Mouse (Mus musculus) gastrocnemius, adult 2 months (tissue): ENCODE results near the gene Artn. TPM values are rescaled to one million over a fixed set of nuclear protein-coding genes. Genes with fewer than 3 reads are reported as not detected.
A peak's percentile ranks its signal among the peaks of the same experiment; 100 is the strongest.

ENCODE experiments used
- DNase-seq: peaks from one replicate; pipeline ENCODE4 v3.0.0; 2022
- H3K27ac ChIP-seq: fragments of 200-600 bp; 2 replicates; pipeline ENCODE4 v1.8.1; 2022; ENCODE audit warnings: mild to moderate bottlenecking
- H3K4me3 ChIP-seq: fragments of 200-600 bp; 2 replicates; pipeline ENCODE4 v1.8.1; 2022; ENCODE audit warnings: mild to moderate bottlenecking, moderate library complexity
- CTCF ChIP-seq: fragments of 200-600 bp; IDR thresholded peaks from 2 replicates; pipeline ENCODE4 v1.8.1; 2022; ENCODE audit warnings: antibody characterized with exemption, mild to moderate bottlenecking, moderate library complexity
- intact Hi-C: fragments of 180-260 bp; cut with DNase I; formaldehyde crosslinking; loops from one replicate; pipeline ENCODE4 v1.15.1; 2025
- total RNA-seq, 2 experiments: library from RNA; stranded (reverse); gene quantifications; 2 replicates each; pipeline ENCODE4 v1.2.3; 2021

The Artn gene
- total RNA-seq, 2 experiments from 2014 or later = 0.25 to 0.46 TPM

DNA sequence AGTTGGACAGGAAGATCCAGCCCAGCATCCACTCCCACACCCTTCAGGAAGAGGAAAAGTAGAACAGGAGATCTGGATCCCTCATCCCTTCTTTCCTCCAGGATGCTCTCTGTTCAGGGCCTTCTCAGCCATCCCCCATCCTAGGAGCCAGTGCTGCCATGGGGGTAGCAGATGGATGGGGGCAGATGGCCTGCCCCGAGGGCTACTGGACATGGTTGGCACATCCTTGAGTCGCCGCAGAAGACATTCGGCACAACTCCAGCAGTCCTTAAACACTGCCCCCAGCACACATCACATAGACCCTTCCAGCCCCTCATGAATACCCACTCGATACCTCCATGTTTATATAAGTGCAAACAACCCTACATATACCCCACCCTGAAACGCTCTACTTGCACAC is 33.5 kb downstream of the Artn start:
- no peak overlapping the region for H3K4me3 ChIP-seq
- no peak for TF ChIP-seq CTCF
- intact Hi-C loops = no loop called here

DNA sequence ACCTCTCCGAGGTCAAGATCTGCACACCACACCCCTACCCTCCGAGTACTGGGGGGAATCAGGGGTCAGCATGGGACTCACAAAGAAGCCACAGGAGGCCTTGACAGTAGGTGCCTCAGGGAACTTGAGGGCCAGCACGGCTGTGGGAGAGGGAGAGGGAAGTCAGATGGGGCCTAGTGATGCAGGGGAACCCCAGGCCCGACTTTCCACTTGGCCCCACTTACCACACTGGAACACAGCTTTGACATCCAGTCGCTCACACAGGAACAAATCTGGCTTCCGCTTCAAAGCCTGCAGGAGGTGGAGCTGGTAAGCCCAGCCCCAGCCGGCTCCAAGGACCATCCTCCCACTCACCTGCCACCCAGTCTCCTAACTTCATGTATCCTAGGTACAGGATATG is 34.2 kb downstream of the Artn start:
- no peak for DNase-seq
- no peak overlapping the region for H3K4me3 ChIP-seq
- intact Hi-C loops = no loop called here
- H3K27ac ChIP-seq = no peak overlapping the region
- TF ChIP-seq CTCF = no peak

More for the DNA sequence above, 33.5 kb downstream of the Artn start:
- no peak for DNase-seq
- H3K27ac ChIP-seq = no peak overlapping the region

DNA sequence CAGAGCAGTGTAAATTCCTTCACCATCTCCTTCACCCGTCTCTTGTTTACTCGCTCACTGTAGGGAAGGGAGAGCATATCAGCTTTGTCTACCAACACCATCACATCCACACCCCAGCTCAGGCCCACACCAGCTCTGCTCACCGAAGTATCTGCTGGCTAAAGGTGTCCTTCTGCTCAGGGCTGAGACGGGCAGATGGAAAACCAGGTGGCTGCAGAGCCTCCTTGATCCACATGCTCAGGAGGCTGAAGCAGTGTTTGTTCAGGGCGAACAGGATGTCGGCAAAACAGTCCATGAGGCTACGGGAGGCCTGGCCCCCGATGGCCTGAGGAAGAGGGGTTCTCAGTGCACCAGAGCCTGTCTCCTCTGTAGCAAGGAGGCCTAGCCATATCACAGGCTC is 35.0 kb downstream of the Artn start:
- no peak for DNase-seq
- Histone ChIP-seq H3K4me3 (no peak overlapping the region), H3K27ac (no peak overlapping the region)
- intact Hi-C loops = no loop called here
- no peak for TF ChIP-seq CTCF

DNA sequence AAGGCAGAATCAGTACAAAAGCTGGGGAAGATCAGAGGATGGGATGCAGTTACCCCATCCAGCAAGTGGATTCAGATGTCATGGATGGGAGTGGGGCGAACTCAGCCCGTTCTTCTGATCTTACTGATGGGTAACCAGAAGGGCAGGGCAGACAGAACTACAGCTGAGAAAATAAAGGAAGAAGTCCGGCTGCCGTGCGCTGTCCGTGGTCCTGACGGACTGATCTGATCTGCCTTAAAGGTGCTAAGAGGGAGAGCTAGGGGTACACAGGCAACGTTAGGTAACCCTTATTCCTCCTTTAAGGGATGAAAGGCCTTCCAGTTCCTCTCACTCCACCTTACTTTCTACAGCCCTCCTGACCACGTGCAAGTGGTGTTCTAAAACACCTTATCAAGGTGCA is 36.2 kb downstream of the Artn start:
- peak; percentile 62 for DNase-seq
- H3K27ac ChIP-seq = no peak overlapping the region
- TF ChIP-seq CTCF = no peak
- intact Hi-C loops = no loop called here
- H3K4me3 ChIP-seq = no peak overlapping the region

DNA sequence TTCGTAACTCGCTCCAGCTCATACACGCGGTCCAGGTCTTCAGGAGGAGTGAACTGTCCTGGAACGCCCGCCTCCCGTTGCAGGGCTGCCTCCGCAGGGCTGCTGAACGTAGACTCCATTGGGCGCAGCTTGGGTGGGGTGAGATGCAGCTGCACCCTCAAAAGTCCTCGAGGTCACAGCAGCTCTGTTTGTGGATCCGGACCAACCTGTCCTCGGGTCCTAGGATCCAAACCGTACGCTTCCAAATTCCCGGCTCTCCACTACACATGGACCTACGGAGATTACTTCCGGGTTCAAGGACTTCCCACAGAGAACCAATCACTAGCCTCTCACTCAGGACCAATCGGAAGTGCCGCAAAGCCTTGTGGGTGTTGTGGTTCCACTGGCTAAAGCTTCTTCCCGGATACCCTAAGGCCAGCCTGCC is 37.8 kb downstream of the Artn start, which contains the start of gene Dph2:
Gene Dph2, minus strand, starts transcription at position 295 of the 424 bp plus-strand sequence.
- peak within 1 kb of the TSS; percentile 93 for H3K4me3 ChIP-seq
- intact Hi-C loops = no loop called here
- H3K27ac ChIP-seq = peak within 1 kb of the TSS; percentile 79
- DNase-seq = peak; percentile 86
- TF ChIP-seq CTCF = no peak

DNA sequence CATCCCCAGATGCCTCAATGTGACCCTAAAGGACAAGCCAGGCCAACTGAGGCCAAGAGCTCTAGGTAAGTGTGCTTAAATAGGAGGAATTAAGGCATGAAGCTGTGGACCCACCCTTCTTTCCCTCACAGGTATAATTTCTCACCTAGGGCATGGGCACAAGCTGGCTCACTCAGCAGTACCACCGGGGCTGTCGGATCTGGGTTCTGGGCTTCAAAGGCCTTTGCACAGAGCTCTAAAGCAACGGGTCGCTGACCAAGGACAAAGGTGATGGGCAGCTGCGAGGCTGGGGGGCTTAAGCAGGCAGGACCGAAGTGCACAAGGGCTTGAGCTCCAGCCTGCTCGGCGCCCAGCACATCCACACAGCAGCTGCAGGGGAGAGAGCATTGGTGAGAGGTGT is 38.8 kb downstream of the Artn start:
- Histone ChIP-seq H3K27ac (no peak overlapping the region), H3K4me3 (no peak overlapping the region; the same call in 1 of the 2 replicates)
- intact Hi-C loops = no loop called here
- no peak for TF ChIP-seq CTCF
- no peak for DNase-seq

DNA sequence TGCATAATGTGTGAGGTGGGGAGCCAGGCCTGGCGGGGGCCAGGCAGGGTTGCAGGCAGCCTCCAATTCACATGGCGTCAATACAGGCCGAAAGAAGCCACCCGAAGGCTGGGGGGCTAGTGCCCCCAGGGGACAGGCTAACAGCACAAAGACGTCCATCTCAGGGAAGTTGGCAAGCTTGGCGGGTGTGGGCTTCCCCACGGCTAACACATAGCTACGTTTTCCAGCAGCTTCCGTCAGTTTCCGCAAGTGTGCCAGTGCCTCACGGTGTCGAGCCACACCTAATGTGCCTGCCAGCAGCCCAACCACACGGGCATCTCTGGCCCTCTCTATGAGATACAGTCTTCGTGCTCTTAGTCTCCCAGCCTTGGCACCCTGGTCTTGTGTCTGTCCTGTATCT is 39.5 kb downstream of the Artn start:
- no peak for DNase-seq
- H3K27ac ChIP-seq = no peak overlapping the region
- no peak overlapping the region for H3K4me3 ChIP-seq
- intact Hi-C loops = no loop called here
- TF ChIP-seq CTCF = no peak

DNA sequence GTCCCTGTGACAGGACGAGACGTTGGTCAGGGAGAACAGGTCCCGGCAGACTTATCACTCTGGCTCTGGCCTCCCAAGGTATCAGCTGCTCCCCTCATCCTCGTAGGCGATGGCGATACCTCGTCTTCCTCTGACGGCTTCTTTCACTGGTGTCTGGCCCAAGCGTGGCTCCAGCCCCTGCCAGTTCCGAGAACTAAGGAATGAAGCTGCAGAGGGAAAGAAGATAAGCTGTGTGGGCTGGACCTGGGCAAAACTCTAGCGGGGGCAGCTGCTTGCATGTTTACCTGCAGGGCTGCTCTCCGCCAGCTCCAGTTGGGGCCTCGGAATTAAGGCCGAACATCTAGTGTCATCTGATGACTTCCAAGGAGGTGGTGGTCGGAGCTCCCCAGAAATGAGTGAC is 40.1 kb downstream of the Artn start:
- DNase-seq = no peak
- Histone ChIP-seq H3K4me3 (no peak overlapping the region), H3K27ac (no peak overlapping the region)
- intact Hi-C loops = no loop called here
- TF ChIP-seq CTCF = no peak

DNA sequence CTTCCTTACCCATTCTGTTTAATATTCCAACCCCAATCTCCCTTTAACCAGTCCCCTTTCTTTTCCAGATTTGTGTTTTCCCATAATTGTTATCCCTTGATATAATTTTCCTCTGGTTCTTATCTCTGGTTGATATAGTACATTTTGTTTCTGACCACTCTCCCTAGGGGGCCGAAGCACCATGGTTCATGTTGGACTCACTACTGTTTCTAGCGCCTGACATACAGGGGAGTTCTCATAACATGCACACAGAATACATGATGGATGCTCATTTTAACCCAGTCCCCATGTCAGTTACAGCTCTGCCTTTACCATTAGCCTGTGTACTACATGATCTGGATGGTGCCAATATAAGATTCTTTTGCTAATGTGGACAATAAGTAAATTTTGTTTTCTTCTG is 41.6 kb downstream of the Artn start:
- DNase-seq = no peak
- TF ChIP-seq CTCF = no peak
- H3K4me3 ChIP-seq = peak overlapping the region; percentile 94
- no peak overlapping the region; the same call in 1 of the 2 replicates for H3K27ac ChIP-seq
- intact Hi-C loops = no loop called here

DNA sequence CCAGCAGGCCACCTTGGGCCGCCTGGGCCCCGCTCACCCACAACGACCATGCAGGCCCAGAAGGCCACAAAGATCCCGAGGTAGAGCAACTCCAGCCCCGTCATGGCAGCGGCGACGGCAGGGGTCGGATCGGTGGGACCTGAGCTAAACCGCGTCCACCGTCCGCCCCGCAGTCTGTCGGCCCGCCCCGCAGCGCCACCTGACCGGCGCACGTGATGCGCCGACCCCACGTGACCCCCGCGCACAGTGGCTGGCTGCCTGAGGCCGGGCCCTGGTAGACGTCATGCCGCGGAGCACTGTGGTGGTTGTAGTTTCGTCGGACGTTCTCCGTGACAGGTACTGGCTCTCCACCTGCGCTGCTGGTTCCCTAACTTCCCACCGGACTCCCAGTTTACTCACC is 42.4 kb downstream of the Artn start, which contains the start of gene Atp6v0b:
Gene Atp6v0b, minus strand, starts transcription at position 201 of the 400 bp plus-strand sequence.
- peak within 1 kb of the TSS; percentile 93 for H3K27ac ChIP-seq
- intact Hi-C loops = no loop called here

DNA sequence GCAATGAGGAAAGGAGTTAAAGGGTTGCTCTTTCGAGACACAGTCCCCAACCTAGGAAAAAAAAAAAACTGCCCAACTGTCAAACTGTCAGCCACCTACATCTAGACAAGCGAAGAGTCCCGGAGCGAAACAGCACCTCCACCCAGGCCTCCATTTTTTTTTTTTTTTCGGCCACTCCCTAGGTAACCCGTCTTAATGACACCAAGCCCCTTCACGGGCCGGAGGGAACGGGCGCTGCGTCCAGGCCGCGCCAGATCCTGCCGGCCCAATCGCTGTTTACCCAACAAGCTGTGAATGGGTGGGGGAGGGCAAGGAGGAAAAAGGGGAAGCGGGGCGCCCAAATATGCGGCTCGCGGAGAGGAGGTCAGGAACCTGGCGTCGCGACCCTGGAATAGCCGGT is 42.9 kb downstream of the Artn start:
- intact Hi-C loops = no loop called here
- Histone ChIP-seq H3K27ac (peak overlapping the region; percentile 93), H3K4me3 (peak overlapping the region; percentile 94)
- TF ChIP-seq CTCF = no peak
- no peak for DNase-seq

More for the DNA sequence above, 42.4 kb downstream of the Artn start, which contains the start of gene Atp6v0b:
- DNase-seq = peak; percentile 97
- no peak for TF ChIP-seq CTCF
- peak within 1 kb of the TSS; percentile 94 for H3K4me3 ChIP-seq

DNA sequence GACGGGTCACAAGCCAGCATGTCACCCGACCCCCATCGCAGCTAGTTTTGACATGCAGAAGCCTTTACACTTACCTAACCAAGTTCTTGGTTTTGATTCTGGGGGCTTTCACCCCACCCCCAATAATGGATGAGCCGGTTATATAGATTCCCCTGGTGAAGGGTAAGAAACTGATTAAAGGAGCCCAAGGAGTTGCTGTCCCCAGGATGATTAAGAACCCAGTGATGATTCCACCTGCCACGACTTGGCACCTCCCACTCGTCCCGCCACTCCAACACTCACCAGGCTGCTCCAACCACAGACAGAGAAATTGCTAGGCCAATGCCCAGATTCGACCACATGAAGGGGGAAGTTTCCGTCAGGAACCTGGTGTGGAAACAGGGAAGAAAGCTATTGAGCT is 43.6 kb downstream of the Artn start:
- intact Hi-C loops = no loop called here
- Histone ChIP-seq H3K4me3 (peak overlapping the region; percentile 94), H3K27ac (no peak overlapping the region)
- DNase-seq = no peak
- TF ChIP-seq CTCF = no peak

DNA sequence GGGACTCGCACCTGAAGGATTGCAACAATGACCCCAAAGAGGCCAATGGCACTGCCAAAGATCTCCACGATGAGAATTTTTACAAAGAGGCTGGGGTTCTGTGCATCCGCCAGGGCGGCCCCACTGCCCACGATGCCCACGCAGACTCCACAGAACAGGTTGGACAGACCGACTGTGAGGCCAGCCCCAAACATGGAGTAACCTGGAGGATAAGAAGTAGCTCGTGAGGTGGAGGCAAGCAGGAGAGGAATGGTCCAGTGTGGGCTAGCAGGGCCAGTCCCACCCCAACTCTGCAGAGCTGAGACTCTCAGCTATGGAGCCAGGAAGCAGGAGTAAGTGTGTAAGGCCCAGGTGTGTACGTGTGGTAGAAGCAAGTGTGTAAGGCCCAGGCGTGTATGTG is 44.5 kb downstream of the Artn start:
- intact Hi-C loops = no loop called here
- no peak for DNase-seq
- no peak for TF ChIP-seq CTCF
- Histone ChIP-seq H3K4me3 (no peak overlapping the region), H3K27ac (no peak overlapping the region)

DNA sequence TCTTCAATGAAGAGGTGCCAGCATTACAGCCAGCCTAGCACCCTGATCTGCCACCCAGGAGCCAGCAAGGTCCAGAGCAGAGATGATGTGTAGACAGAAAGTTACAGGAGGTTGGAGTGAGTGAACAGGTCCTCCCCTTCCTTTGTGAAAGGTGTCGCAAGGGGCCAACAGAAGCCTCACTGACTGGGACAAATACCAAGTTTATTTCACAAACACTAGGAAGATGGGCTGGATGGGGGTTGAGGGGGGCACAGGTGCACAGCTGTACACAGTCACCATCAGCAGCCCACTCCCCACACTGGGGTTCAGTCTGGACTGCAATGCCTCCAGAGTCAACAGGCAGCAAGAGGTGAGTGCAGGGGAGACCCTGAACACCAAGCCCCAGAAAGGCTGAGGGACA is 45.4 kb downstream of the Artn start:
- H3K4me3 ChIP-seq = no peak overlapping the region; the same call in 1 of the 2 replicates
- no peak overlapping the region for H3K27ac ChIP-seq
- TF ChIP-seq CTCF = no peak
- intact Hi-C loops = no loop called here
- DNase-seq = no peak
